Mouse (Mus musculus) telencephalon, adult 2 months (tissue): ENCODE measurements around the gene Col7a1.

Experiments used
- DNase-seq: peaks from one replicate; pipeline ENCODE4 v3.0.0-alpha.2; 2011; ENCODE audit warnings: low read depth, low spot score

Col7a1 gene

DNA sequence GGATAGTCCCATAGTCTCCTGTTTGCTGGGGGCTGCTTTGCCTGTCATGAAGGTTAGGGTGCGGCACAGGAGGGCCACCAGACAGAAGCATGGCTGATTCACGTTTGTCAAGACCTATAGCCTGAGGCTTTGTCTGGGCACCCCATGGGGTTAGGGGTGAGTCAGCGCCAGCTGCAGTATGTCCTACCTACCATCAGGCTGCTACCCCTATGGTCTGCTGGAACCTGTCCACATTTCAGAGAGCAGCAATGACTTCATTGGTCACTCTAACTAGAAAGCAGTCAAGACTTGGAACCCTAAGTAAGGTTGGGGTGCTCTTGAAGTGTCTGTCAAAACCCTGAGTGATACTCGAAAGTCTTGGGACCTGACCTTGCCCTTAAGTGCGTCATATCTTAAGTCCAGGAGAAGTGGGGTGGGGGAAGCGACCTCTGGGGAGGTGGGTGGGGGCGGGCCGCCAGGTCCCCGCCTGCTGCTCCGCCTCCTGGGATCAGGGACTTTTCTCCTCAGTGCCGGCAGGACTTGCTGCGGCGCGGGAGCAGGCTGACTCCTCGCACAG is at the start of gene Col7a1:
TSS of gene Col7a1 (plus strand) at position 506 of the 556 bp plus-strand sequence.
- DNase-seq, result no peak

DNA sequence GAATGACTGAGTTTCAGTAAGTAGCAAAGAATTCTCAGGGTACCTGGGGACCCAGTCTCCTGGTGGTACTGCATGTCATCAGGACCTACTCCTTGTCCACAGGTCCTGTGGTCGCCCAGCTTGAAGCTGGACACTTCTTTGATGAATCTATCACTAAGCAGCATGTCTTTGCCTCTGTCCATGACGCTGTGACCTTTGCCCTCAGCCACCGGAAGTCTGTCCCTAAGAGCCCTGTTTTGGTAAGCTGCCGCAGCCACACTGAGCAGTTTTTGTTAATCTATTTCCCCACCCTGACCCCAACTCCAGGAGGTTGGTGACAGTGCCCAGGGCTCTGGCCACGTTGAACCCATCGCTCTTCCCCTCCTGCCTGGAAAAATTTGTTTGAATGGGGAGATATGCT is 41.1 kb upstream of the Col7a1 start:
- no peak for DNase-seq

DNA sequence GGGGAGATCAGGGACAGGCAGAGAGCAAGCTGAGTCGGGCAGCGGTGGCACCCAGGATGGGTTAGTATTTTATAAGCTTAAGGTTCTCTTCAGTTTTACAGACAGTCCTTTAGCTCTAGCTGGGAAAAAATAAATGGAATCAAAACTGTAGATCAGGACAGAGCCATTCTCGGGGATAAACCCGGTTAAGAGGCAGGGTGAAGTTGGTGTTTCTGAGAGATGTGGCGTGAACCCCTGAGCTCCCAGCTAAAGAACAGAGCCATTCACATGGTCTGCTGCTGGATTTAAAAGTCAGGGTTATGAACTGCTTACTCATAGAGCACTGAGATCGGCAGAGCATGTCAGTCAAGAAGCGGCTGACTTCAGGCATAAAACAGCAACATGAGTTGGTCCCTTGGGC is 40.2 kb upstream of the Col7a1 start:
- DNase-seq, result no peak

DNA sequence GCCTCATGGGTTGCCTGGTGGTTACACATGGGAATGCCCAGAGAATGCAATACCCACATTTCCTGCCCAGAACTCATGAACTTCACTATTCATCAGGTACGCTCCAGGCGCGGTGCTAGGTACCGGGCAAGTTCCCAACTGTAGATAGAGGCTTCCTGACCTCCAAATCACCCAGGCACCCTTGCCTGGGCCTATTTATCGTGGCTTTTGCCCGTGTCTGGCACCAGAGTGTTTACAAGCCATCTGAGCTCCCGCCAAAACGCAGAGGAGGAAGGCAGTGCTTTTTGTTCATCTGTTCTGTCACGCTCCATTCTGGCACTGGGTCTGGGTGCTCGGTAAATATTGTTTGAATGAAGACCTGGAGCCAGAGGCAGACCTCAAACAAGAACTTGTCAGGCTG is 39.8 kb upstream of the Col7a1 start:
- DNase-seq, result no peak

DNA sequence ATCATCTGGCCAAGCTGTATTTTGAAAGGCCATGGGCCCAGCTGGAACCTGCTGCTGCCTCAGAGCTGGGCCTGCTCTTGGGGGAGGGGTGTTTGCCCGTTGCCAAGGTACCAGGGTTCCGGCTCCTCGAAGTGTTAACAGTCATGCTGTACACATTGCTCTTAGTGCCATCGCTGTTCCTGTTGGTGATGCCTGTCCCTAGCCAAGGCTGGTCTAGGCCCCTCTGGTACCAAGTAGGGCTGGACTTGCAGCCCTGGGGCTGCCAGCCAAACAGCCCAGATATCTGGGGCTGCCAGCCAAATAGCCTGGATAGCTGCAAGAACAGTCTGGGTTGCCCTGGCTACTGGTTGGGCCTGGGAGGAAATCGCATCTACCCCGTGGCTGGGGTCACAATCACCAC is 38.9 kb upstream of the Col7a1 start, which contains the start of gene Tmem89:
TSS of gene Tmem89 (plus strand) at position 129 of the 400 bp plus-strand sequence.
- no peak for DNase-seq

DNA sequence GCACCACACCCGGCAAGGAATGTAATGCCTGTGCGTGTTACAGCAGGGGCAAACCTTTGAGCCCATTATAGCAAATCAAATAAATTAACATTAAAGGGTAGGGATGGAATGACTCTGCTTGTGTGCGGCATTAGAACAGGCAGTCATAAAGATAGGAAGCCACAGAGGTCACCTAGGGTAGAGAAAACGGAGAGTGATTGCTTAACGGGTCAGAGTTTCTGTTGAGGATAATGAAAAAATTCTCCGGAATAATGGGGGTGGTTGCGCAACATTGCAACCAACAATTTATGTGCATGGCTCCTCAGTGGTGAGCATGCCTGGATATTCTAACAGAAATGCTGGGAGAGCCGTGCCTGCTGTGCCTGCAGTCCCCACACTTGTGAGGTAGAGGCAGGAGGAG is 27.5 kb upstream of the Col7a1 start:
- no peak for DNase-seq

DNA sequence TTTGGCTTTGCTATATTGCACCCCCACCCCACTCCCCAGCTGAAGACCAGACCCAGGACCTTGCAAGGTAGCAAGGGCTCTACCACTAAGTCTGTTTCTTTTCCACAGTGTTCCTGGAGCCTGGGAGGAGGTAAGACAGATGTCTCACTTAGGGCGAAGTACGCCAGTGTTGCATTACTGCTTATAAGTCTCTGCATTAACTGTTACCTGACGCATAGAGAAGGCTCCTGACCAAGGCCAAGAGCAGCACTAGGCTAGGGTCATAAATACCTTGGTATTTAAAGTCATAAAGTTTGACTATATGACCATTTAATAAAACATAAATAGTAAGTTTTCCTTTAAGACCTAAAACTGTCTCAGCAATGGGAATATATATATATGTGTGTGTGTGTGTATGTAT is 25.0 kb upstream of the Col7a1 start:
- no peak for DNase-seq

DNA sequence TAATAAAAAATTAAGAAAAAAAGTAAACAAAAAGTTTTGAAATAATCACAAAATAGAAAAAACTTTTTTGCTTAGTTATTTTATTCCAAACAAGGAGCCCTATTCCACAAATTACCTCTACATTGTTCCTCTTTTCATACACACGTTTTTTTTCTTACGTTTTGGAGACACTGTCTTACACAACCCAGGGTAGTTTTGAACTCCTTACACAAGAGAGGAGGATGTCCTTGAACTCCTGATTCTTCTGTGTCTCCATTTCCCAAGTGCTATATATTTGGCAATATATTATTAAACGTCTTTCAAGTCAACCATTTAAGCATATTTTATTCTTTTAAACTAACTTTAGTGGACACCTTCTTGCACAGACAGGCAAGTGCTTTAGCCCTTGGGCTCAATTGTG is 17.4 kb upstream of the Col7a1 start:
- DNase-seq, result no peak

DNA sequence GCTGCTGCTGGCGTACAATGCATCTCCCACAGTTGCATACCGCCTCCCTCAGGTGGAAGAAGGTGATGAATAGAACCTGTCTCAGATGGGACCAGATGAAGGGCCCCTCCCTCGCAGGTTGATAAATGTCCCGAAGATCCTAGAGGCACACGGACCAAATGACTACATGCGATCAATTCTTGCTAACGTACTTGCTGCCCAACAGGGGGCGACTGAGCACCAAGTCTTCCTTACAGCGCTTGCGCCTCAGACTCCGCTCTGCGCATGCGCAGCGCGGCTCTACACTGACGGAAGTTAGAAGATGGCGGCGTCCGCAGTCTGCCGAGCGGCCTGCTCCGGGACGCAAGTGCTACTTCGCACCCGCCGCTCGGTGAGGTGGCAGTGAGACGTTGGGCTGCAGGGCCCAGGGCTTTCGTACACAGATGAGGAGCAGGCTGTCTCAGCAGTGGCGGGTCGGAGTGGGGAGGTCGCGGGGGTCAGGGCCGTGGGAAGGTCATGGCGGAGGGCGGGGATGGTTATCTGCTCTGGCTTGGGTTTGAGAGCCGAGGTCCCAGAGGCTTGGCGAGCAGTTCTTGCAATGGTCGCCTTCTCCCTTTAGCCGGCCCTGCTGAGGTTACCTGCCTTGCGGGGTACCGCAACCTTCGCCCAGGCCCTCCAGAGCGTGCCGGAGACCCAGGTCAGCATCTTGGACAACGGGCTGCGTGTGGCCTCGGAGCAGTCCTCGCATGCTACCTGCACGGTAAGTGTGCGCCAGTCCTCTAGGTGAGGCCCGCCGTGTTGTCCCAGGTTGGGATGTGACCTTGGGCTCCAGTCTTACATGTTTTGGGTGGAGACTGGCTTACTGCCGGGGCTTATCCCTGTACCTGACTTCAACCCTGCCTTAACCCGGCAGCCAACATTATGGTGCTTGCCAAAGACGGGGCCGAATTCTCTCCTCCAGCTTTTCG is 16.7 kb upstream of the Col7a1 start, which contains the start of gene Uqcrc1:
TSS of gene Uqcrc1 (plus strand) at position 216 of the 947 bp plus-strand sequence.
- peak; percentile 91 for DNase-seq

DNA sequence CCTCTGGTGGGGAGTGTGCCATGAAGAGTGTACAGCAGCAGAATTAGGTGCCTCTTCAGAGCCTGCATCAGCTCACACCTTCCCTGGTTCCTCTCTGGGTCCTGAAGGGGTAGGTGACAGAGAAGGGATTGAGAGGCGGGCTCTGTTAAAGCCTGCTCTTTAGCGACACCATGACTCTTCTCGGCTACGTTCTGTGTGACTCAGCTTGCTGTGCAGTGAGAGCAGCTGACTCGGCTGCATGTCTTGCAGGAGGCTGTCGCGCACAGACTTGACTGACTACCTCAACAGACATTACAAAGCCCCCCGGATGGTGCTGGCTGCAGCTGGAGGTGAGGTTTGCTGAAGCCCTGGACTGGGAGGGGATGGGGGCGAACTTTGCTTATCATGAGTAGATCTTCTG is 8.3 kb upstream of the Col7a1 start:
- peak; percentile 21 for DNase-seq

DNA sequence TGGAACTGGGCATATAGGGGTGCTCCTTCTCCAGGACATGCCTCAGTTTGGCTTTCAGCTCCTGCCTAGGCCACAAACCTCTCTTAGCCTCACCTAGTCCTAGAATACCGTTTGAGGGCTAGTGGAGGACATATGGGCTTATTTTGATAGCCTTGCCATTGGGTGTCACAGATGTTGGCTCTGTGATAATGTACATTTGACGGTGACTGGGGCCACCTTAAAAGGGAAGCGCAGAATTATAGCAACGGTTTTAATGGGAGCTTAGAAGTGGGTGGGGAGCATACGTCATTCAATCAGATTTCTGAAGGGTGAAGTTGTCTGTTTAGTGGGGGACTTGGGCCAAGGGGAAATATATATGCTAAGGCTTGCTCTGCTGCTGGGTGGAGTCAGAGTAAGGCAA is 7.8 kb upstream of the Col7a1 start:
- no peak for DNase-seq

DNA sequence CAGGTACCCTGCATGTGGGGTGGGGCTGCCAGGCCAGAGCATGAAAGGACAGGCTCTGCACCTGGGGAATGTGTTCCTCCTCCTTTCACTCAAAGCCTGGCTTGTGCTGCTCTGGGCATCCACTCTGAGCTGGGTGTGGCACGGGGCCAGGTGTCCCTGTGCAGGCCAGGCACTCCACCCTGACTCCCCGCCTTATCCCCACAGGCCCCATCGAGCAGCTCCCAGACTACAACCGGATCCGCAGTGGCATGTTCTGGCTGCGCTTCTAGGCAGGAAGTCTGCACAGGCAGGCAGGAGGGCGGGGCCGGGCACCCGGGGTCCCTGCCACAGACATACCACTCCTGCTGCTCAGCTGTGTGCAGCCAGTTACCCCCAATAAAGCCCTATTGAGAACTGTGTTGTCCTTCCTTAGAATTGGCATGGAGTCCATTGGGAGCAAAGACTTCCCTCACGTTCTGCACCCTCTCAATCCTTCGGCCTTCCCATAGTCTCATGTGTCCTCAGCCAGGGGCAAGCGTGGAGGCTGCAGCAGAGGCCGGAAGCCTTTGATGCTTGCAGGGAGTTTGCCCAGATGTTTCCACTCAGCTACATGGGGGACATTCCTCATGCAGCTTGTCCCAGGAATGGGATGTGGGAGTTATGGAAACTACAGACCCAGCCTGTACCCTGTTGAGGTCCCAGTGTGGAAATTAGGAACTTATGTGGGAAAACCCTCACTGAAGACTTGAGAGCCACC is 4.0 kb upstream of the Col7a1 start:
- DNase-seq, result no peak

DNA sequence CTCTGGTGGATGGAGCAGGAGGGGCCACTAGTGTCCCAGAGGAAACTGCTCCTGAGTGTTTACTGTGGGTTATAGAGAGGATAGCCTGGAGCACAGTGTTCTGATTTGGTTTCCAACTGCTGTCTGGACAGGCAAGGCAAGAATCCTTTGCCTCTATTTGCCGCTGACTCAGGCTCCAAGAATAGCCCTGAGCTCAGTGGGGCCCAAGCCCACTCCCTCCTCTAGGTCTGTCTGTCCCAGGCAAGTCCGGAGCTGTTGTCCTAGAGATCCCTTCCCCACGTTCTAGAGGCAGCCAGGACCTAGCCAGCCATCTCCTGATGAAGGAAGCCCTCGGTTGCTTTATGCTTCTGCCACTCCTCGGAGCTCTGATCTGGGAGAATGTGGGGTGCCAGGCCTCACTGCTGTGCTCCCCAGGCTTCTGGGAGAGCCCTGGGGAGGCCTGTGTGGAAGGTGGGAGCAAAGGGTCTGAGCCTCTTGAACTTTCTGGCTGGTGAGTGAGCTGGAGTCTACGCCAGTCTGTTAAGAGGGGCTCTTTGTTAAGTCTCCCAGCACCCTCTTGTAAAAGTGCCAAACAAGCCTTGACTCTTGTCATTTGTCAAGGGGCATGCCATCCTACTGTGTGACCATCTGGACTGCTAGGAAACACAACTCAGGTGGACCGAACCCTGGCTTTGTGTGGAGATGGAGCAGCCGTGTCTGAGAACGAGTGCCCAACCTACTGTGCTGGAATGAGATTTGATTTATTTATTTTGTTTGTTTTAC is 3.2 kb upstream of the Col7a1 start:
- DNase-seq, result no peak

DNA sequence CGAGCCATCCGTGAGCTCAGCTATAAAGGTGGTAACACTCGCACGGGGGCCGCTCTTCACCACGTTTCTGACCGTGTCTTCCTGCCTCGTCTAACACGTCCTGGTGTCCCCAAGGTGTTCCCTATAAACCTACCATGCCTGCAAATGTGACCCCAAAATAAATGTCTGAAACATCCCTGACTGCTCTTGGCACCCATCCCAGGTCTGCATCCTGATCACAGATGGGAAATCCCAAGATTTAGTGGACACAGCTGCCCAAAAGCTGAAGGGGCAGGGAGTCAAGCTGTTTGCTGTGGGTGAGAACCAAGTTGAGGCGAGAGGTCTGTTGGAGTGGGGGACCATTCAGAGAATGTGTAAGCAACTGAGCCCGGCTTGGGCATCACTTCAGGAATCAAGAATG is 1.9 kb downstream of the Col7a1 start:
- DNase-seq, result no peak

DNA sequence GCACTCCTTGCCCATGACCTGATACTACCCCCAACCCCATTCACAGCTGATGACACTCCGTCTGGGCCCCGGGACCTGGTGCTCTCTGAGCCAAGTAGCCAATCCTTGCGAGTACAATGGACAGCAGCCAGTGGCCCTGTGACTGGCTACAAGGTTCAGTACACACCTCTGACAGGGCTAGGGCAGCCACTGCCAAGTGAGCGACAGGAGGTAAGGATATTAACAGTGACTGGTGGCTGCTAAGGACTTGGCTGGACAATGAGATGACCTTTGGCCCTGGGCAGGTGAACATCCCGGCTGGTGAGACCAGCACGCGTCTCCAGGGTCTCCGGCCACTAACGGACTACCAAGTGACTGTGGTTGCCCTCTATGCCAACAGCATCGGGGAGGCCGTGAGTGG is 2.5 kb downstream of the Col7a1 start:
- no peak for DNase-seq

DNA sequence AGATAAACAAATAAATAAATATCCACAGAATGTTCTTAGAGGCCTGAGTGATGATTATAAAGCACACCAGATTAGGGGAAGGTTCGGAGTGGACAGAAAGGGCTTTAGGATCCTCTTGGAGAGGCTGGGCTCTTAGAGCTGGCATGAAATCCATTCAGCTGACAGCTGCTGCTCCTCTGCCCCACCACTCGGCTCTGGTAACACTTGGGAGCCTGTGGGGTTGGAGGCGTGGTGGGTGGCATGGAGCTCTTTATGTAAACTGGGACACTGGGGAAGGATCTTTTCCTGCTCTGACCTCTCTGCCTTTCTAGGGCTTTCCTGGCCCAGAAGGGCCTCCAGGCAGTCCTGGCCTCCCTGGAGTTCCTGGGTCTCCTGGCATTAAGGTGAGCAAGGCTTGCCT is 10.2 kb downstream of the Col7a1 start:
- DNase-seq, result no peak

DNA sequence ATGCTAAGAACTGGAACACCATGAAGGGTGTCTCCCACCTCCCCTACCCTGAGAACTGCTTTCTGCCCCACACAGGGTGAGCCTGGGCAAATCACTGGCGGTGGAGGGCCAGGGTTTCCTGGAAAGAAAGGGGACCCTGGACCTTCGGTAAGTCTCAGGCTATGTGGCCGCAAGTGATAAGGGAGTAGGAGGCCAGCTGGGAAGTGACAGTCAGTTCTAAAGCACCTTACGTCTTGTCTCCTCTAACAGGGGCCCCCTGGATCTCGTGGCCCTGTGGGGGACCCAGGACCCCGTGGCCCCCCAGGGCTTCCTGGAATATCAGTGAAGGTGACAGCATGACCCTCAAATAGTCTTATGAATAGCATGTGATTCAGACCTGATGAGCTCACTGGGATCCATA is 11.0 kb downstream of the Col7a1 start:
- no peak for DNase-seq

DNA sequence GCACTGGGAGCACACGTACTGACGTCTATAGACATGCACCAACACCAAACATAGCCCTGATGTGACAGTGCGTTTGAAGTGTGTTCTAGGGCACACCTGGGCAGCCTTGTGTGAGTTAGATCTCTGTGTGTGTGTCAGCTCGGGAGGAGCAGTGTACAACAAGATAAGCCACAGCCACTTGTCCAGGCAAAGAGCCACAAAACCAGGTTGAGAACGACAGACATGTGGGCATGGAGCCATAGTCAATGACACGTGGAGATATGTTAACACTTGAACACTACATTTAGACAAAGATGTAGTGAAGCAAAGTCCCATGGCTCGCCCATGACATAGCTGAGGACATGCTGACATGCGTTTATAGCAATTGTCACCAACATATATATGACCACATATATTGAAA is 17.2 kb downstream of the Col7a1 start:
- no peak for DNase-seq

DNA sequence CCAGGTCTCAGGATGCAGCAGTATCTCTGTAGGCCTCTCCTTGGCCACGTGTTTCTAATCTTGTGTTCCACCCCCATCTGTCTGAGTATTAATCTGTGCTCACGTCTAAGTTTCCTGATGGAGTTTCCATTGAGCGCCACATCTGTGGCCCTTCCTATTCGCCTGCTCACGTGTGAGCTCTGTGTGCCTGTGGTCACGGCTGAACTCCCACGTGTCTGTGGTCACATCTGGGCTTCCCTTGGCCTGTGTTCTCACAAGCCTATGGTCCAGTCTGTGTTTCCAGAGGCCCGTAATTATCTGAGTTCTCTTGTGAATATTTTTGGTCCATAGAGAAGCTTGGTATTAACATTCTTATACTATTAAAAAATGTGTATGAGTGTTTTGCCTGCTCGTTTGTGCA is 23.1 kb downstream of the Col7a1 start:
- DNase-seq, result no peak

DNA sequence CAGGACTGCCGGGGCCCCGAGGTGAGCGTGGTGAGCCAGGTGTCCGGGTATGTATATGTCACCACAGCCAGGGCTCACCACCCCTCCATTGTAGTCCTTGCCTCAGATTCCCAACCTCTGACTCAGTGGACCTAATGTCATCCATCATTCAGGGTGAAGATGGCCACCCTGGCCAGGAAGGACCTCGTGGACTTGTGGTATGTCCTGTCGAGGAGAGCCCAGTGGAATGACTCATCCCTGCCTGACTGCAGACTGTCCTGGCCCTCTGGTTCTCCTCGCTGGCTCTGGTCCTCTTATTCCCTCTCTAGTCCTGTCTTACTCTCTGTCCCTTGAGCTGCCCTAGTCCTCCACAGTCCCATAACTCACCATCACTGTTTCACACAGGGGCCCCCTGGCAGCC is 24.6 kb downstream of the Col7a1 start:
- no peak for DNase-seq

DNA sequence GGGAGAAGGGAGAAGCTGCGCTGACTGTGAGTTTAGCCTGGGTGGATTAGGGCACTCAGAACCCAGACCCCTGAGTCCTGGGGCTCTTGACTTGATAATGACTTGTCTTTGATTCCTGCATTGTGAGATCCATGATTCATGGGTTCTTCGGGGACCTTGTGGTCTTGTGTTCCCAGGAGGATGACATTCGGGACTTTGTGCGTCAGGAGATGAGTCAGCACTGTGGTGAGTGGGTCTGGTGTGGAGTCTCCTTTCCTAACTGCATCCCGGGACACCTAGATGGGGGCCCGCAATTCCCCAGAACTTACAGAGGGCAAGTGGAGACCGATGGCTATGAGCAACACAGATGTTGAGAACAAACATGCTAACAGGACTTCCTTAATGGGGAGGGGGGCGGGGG is 29.1 kb downstream of the Col7a1 start:
- DNase-seq, result no peak

DNA sequence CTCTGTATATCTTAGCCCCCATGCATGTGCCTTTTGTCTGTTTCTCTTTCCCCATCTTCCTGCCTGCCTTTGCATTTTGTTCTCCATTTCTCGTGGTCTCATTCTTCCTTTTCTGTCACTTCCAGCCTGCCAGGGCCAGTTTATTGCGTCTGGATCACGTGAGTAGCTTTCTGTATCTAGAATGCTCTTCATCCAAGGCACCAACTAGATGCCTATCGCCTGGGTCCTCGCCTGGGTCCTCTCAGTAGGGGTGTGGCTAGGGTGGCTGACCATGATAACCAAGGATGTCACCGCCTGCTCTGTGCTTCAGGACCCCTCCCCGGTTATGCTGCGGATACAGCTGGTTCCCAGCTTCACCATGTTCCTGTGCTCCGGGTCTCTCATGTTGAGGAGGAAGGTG is 29.8 kb downstream of the Col7a1 start:
- DNase-seq, result no peak
